Mouse (Mus musculus) bone marrow macrophage, adult 2 months (primary cell): ENCODE results near the gene Elovl5. TPM values are rescaled to one million over a fixed set of nuclear protein-coding genes. Genes with fewer than 3 reads are reported as not detected.

Source experiments
- H3K27ac ChIP-seq: 2 replicates; pipeline ENCODE4 v1.5.1; 2012; ENCODE audit warnings: low read depth, low read length; ENCODE audit not compliant: insufficient read depth
- H3K4me1 ChIP-seq: 2 replicates; pipeline ENCODE4 v1.6.1; 2012; ENCODE audit warnings: low read length; ENCODE audit not compliant: control insufficient read depth, insufficient read depth
- H3K4me3 ChIP-seq: 2 replicates; pipeline ENCODE4 v1.5.1; 2012; ENCODE audit warnings: mild to moderate bottlenecking, low read length, moderate library complexity; ENCODE audit not compliant: insufficient read depth
- CTCF ChIP-seq: IDR thresholded peaks from 2 replicates; pipeline ENCODE4 v1.5.1; 2012; ENCODE audit warnings: low read depth, mild to moderate bottlenecking, low read length, moderate library complexity
- POLR2A ChIP-seq: IDR thresholded peaks from 2 replicates; pipeline ENCODE4 v1.6.1; 2012; ENCODE audit warnings: mild to moderate bottlenecking, low read depth, low read length, borderline replicate concordance
- polyA plus RNA-seq: library from polyadenylated mRNA; stranded (reverse); fragments of >200 nt; gene quantifications from 2 replicates; pipeline ENCODE4 v1.2.4, GENCODE M21; 2012; ENCODE audit not compliant: missing spikeins, insufficient read depth, insufficient read length

Gene Elovl5
- polyA plus RNA-seq, result 52.2 and 56.9 TPM in 2 replicates

- Histone ChIP-seq H3K27ac (peak within 1 kb of the TSS; percentile 62), H3K4me1 (peaks cover 32% of the 10 kb centered on the region), H3K4me3 (peak within 1 kb of the TSS; percentile 76)
- TF ChIP-seq POLR2A (no peak), CTCF (no peak)
Observed at GRCm38 (mm10) chr9:77917074-77917621, at the start of gene Elovl5. Gene Elovl5, plus strand, starts transcription at chr9:77917364.

- H3K4me1 ChIP-seq, result no peaks in the 10 kb centered on the region
- no peak overlapping the region for H3K4me3 ChIP-seq
- TF ChIP-seq POLR2A (no peak), CTCF (no peak)
- no peak overlapping the region for H3K27ac ChIP-seq
Observed at GRCm38 (mm10) chr9:77891501-77891900, 25.7 kb upstream of the Elovl5 start.

GRCm38 (mm10) chr9:77898551-77898950 lies 18.6 kb upstream of the Elovl5 start:
- H3K4me1 ChIP-seq, result no peaks in the 10 kb centered on the region; the same call in 1 of the 2 replicates
- no peak overlapping the region for H3K4me3 ChIP-seq
- TF ChIP-seq CTCF, result no peak
- TF ChIP-seq POLR2A, result no peak
- H3K27ac ChIP-seq, result no peak overlapping the region

- Histone ChIP-seq H3K27ac (no peak overlapping the region), H3K4me3 (no peak overlapping the region), H3K4me1 (peaks cover 5% of the 10 kb centered on the region)
- no peak for TF ChIP-seq POLR2A
- no peak for TF ChIP-seq CTCF
Observed at GRCm38 (mm10) chr9:77904133-77904532, 13.0 kb upstream of the Elovl5 start.

- H3K4me3 ChIP-seq, result peak overlapping the region; percentile 73
- peaks cover 17% of the 10 kb centered on the region for H3K4me1 ChIP-seq
- TF ChIP-seq POLR2A, result no peak
- TF ChIP-seq CTCF, result no peak
- H3K27ac ChIP-seq, result peak overlapping the region; percentile 93
Observed at GRCm38 (mm10) chr9:77909572-77910269, 7.4 kb upstream of the Elovl5 start.

- TF ChIP-seq POLR2A (no peak), CTCF (no peak)
- peak overlapping the region; percentile 97 for H3K27ac ChIP-seq
- peaks cover 17% of the 10 kb centered on the region for H3K4me1 ChIP-seq
- H3K4me3 ChIP-seq, result peak overlapping the region; percentile 82
Observed at GRCm38 (mm10) chr9:77910270-77911240, 6.6 kb upstream of the Elovl5 start.

GRCm38 (mm10) chr9:77911508-77912229 lies 5.5 kb upstream of the Elovl5 start:
- Histone ChIP-seq H3K27ac (peak overlapping the region; percentile 97), H3K4me1 (peaks cover 20% of the 10 kb centered on the region), H3K4me3 (peak overlapping the region; percentile 82)
- TF ChIP-seq POLR2A, result no peak
- TF ChIP-seq CTCF, result no peak

GRCm38 (mm10) chr9:77912246-77912645 lies 4.9 kb upstream of the Elovl5 start:
- Histone ChIP-seq H3K4me3 (peak overlapping the region; percentile 18; the same call in 1 of the 2 replicates), H3K4me1 (peaks cover 20% of the 10 kb centered on the region), H3K27ac (peak overlapping the region; percentile 97)
- TF ChIP-seq CTCF (no peak), POLR2A (no peak)

- Histone ChIP-seq H3K27ac (no peak overlapping the region), H3K4me1 (peaks cover 24% of the 10 kb centered on the region), H3K4me3 (no peak overlapping the region)
- TF ChIP-seq POLR2A (no peak), CTCF (no peak)
Observed at GRCm38 (mm10) chr9:77914616-77915015, 2.5 kb upstream of the Elovl5 start.
